Mouse (Mus musculus) kidney, postnatal 0 days (tissue): ENCODE data around the gene Sec31a. TPM values are rescaled to one million over a fixed set of nuclear protein-coding genes. Genes with fewer than 3 reads are reported as not detected.
A peak's percentile ranks its signal among the peaks of the same experiment; 100 is the strongest.

Experiments
- ATAC-seq: fragments of 200-750 bp; cut with Nextera tagmentation; replicated peaks from 2 replicates; pipeline ENCODE4 v1.8.0; 2017; ENCODE audit warnings: low read depth, moderate number of reproducible peaks, moderate TSS enrichment, moderate library complexity; ENCODE audit not compliant: low FRiP score
- DNase-seq: peaks from one replicate; pipeline ENCODE4 v3.0.0-alpha.2; 2016; ENCODE audit warnings: low spot score
- H3K27ac ChIP-seq: fragments of 300-500 bp; sonication (generic); 2 replicates; pipeline ENCODE4 v1.5.1; 2014; ENCODE audit warnings: mild to moderate bottlenecking
- H3K27me3 ChIP-seq: fragments of 300-500 bp; sonication (generic); 2 replicates; pipeline ENCODE4 v1.6.1; 2014; ENCODE audit warnings: low read length, mixed read lengths; ENCODE audit not compliant: insufficient read depth
- H3K36me3 ChIP-seq: fragments of 300-500 bp; sonication (generic); 2 replicates; pipeline ENCODE4 v1.6.1; 2014; ENCODE audit warnings: low read length, mixed read lengths; ENCODE audit not compliant: insufficient read depth
- H3K4me1 ChIP-seq: fragments of 300-500 bp; sonication (generic); replicated peaks from 2 replicates; pipeline ENCODE4 v1.6.1; 2014; ENCODE audit warnings: antibody characterized with exemption, low read length, mixed read lengths; ENCODE audit not compliant: insufficient read depth
- H3K4me2 ChIP-seq: fragments of 300-500 bp; sonication (generic); 2 replicates; pipeline ENCODE4 v1.6.1; 2014; ENCODE audit warnings: mild to moderate bottlenecking, low read length, moderate library complexity, mixed read lengths
- H3K4me3 ChIP-seq: fragments of 300-500 bp; sonication (generic); replicated peaks from 2 replicates; pipeline ENCODE4 v1.5.1; 2014; ENCODE audit warnings: low read depth, low read length
- H3K9ac ChIP-seq: fragments of 300-500 bp; sonication (generic); 2 replicates; pipeline ENCODE4 v1.6.1; 2014; ENCODE audit warnings: low read depth, low read length
- H3K9me3 ChIP-seq: fragments of 300-500 bp; sonication (generic); replicated peaks from 2 replicates; pipeline ENCODE4 v1.6.1; 2016; ENCODE audit warnings: low read length, inconsistent platforms, mixed read lengths
- CTCF ChIP-seq: IDR thresholded peaks from 2 replicates; pipeline ENCODE4 v1.5.1; 2016; ENCODE audit warnings: antibody characterized with exemption, low read depth, mild to moderate bottlenecking, moderate library complexity
- WGBS: fragments of 180-500 bp; shearing (Covaris S2); extraction: QIAGEN DNeasy Blood & Tissue Kit; methylation state at CpG from one replicate; pipeline ENCODE4 v1.1.7; 2014; 5-methylcytosine and 5-hydroxymethylcytosine counted together
- polyA plus RNA-seq: library from polyadenylated mRNA; unstranded; fragments of >200 nt; fragmentation: Nextera tagmentation; extraction: Ambion mirVana; gene quantifications from 2 replicates; pipeline ENCODE4 v1.2.1, GENCODE M21; 2015

The Sec31a gene
- polyA plus RNA-seq, 1 experiment from 2014 or later, result 131 TPM

DNA sequence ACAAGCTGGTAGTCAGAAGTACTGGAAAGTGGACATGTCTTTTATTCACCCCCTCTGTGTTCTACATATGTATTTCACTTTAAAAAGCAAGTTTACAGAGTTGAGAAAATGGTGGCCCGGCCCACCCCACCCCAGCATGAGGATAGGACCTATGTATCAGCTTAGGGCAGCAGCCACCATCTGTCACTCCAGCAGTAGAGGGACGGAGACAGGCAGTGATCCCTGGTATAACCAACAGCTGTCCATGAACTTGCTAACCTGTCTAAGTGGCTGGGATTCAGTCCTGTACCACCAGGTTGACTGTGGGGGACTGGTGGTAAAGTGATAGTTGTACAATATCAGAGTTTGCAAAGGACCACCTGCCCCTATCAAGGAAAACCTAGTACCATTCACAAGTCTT, 2.0 kb upstream of the Sec31a start:
- TF ChIP-seq CTCF, result no peak
- ATAC-seq (no peak), DNase-seq (no peak)
- H3K4me3 ChIP-seq, result no peak overlapping the region
- H3K4me1 ChIP-seq, result peaks cover 14% of the 10 kb centered on the region; the same call in 1 of the 2 replicates
- H3K36me3 ChIP-seq, result peaks cover 31% of the 10 kb centered on the region
- H3K27ac ChIP-seq, result no peak overlapping the region
- H3K4me2 ChIP-seq, result no peak overlapping the region
- 77% methylated on average over 2 of the region's 2 CpGs for WGBS
- no peak overlapping the region for H3K9ac ChIP-seq
- H3K9me3 ChIP-seq, result no peaks in the 10 kb centered on the region
- H3K27me3 ChIP-seq, result no peaks in the 10 kb centered on the region

DNA sequence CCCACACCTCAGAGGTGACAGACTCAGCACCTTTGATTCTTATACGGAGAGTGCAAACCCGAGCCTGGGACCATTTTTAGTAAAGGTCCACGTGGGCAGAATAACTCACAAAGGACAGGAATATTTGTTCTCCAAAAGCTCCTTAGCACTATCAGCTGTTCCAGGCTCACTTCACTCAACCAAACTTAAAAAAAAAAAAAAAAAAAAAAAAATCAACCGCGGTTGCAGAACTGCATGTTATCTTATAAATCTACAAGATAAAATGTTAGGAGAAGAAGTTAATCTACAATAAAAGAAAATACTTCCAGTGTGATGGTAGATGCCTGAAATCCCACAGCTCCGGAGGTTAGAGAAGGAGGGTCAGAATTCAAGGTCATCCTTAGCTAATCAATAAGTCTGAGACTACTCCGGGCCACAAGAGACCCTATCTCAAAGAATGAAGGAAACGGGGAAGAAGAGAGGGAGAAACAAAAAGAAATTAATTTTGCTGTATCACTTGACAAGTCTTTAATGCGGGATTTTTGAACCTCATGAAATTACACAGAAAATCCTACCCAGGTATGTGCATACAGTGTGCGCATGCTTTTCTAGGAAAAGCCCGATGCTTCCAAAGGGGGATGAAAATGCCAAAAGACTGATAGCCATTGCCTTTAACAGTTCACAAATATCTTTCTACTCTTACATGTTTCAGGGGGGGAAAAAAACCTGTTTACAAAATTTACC, 1.4 kb downstream of the Sec31a start:
- no peak for TF ChIP-seq CTCF
- no peak for ATAC-seq

GRCm38 (mm10) chr5:100412886-100413285, 3.1 kb downstream of the Sec31a start:
- no peak overlapping the region for H3K9ac ChIP-seq
- 52% methylated on average over 3 of the region's 3 CpGs for WGBS
- no peaks in the 10 kb centered on the region for H3K9me3 ChIP-seq
- H3K4me2 ChIP-seq, result no peak overlapping the region
- DNase-seq (no peak), ATAC-seq (no peak)
- H3K36me3 ChIP-seq, result peaks cover 3% of the 10 kb centered on the region; the same call in 1 of the 2 replicates
- no peak overlapping the region for H3K27ac ChIP-seq
- H3K27me3 ChIP-seq, result no peaks in the 10 kb centered on the region
- H3K4me3 ChIP-seq, result no peak overlapping the region
- no peak for TF ChIP-seq CTCF
- H3K4me1 ChIP-seq, result peaks cover 15% of the 10 kb centered on the region; the same call in 1 of the 2 replicates

More for the DNA sequence above, 1.4 kb downstream of the Sec31a start:
- H3K27ac ChIP-seq, result no peak overlapping the region
- DNase-seq, result no peak
- no peaks in the 10 kb centered on the region for H3K27me3 ChIP-seq
- peak overlapping the region; percentile 45 for H3K9ac ChIP-seq
- H3K4me1 ChIP-seq, result peaks cover 15% of the 10 kb centered on the region; the same call in 1 of the 2 replicates
- no peaks in the 10 kb centered on the region for H3K9me3 ChIP-seq
- H3K4me2 ChIP-seq, result peak overlapping the region; percentile 65
- peak overlapping the region; percentile 79 for H3K4me3 ChIP-seq
- peaks cover 15% of the 10 kb centered on the region for H3K36me3 ChIP-seq
- 19% methylated on average over 11 of the region's 11 CpGs for WGBS

DNA sequence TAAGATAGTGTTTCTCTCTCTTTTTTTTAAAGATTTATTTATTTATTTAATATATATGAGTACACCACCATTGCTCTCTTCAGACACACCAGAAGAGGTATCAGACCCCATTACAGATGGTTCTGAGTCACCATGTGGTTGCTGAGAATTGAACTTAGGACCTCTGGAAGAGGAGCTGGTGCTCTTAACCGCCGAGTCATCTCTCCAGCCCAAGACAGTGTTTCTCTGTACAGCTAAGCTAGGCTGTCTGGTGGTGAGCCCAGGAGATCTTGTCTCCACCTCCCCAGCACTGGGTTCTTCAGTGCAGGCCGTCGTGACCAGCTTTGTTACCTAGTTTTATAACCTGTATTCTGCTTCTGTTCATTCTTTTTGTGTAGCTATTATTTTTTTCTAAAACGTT, 5.8 kb downstream of the Sec31a start:
- H3K4me2 ChIP-seq, result no peak overlapping the region
- no peaks in the 10 kb centered on the region for H3K9me3 ChIP-seq
- no peak overlapping the region for H3K27ac ChIP-seq
- no peak for TF ChIP-seq CTCF
- DNase-seq, result no peak
- 84% methylated on average over 5 of the region's 5 CpGs for WGBS
- H3K36me3 ChIP-seq, result peaks cover 5% of the 10 kb centered on the region
- ATAC-seq, result no peak
- H3K27me3 ChIP-seq, result no peaks in the 10 kb centered on the region
- 0 out of 2 replicates have a peak, but pooled peaks cover 9% of the 10 kb centered on the region for H3K4me1 ChIP-seq
- H3K4me3 ChIP-seq, result no peak overlapping the region
- no peak overlapping the region for H3K9ac ChIP-seq

DNA sequence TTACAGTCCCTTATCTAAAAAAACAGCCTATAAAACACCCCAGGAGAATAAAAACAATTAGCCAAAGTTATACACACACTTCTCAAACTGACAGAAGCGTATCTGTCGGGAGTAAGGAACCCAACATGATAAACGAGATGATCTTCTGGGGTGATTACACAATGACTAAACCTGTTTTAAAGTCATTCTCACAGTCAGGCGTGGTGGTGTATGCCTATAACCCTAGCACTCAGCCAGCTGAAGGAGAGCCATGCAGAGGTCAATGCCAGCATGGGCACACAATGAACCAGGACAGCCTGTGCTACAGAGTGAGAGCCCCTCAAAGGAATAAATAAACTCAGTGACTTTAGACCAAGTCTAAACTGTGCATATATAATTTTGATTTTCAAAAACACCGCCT, 7.5 kb downstream of the Sec31a start:
- DNase-seq (no peak), ATAC-seq (no peak)
- no peaks in the 10 kb centered on the region for H3K27me3 ChIP-seq
- no peak for TF ChIP-seq CTCF
- H3K9me3 ChIP-seq, result no peaks in the 10 kb centered on the region
- no peak overlapping the region for H3K9ac ChIP-seq
- H3K4me1 ChIP-seq, result 0 out of 2 replicates have a peak, but pooled peaks cover 5% of the 10 kb centered on the region
- H3K27ac ChIP-seq, result no peak overlapping the region
- 75% methylated on average over 5 of the region's 5 CpGs for WGBS
- peaks cover 18% of the 10 kb centered on the region for H3K36me3 ChIP-seq
- H3K4me2 ChIP-seq, result no peak overlapping the region
- H3K4me3 ChIP-seq, result no peak overlapping the region

DNA sequence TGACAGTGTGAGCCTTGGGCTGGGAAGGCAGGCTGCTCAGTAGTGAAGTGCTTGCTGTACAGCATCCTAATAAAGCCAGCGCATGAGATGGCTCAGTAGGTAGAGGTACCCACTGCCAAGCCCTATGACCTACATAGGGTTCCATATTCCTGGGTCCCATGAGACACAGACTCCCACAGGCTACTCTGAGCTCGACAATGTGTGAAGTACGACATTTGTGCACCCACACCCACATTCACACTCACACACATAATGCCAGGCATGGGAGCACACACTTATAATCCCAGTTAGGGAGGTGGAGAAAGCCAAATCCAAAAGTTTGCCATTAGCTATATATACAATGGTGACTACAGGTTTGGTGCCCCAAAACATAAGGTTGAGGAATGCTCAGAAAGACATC, 19.3 kb downstream of the Sec31a start:
- H3K4me1 ChIP-seq, result no peaks in the 10 kb centered on the region
- no peak for ATAC-seq
- 94% methylated on average over 3 of the region's 3 CpGs for WGBS

More for the DNA sequence above, 19.3 kb downstream of the Sec31a start:
- Histone ChIP-seq H3K9me3 (no peaks in the 10 kb centered on the region), H3K27ac (no peak overlapping the region), H3K9ac (no peak overlapping the region), H3K36me3 (peaks cover 64% of the 10 kb centered on the region), H3K4me2 (no peak overlapping the region), H3K4me3 (no peak overlapping the region), H3K27me3 (no peaks in the 10 kb centered on the region)
- DNase-seq, result no peak
- no peak for TF ChIP-seq CTCF
